Mouse (Mus musculus) frontal cortex, adult 2 months (tissue): ENCODE measurements at regions not wholly inside any gene's neighbourhood (a gene's known extent, or its start where the extent isn't known, plus 50 kb on each side); places are given as distances from the start of the nearest gene placed in this dataset.

Source experiments
- DNase-seq, 2 experiments: peaks; one replicate each; pipeline ENCODE4 v3.0.0; 2022; ENCODE audit warnings: low spot score in 1 of 2; ENCODE audit errors: extremely low spot score in 1 of 2

DNA sequence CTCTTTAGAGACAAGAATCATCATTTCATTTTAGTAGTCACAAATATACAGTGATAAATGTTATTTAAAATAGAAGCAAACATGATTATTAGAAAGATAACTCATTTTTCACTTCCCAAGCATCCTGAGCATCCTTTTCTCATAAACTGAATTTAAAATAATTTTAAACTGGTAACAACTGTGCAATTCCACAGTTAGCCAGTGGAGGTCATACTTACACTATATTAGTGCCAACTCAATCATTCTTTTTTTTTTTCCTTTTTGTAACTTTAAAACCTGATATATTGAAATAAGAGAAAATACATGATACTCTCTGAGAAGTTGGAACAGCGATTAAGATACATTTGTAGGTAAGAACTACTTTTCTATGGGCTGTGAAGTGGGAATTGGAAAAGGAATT lies 113.2 kb upstream of the Gm17509 start:
- DNase-seq = peak in 1 of 2 experiments; percentile 59

DNA sequence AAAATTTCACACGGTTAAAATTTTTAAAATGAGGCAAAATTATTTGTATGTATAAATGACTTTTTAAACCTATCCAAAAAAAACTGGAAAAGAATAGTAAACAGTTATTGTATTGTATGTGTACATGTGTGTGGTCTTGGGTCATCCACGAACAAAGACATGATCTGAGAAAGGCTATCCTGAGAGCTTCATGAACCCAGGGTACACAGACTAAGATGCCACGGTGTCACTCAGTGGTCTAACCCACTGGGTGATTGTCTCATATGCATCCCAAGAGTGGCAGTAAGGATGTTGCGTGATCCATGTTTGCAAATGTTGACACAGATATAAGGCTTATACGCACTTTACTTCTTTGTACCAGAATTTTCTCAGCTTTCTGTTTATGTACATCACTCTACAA lies 113.7 kb upstream of the Gm17509 start:
- DNase-seq = no peak

DNA sequence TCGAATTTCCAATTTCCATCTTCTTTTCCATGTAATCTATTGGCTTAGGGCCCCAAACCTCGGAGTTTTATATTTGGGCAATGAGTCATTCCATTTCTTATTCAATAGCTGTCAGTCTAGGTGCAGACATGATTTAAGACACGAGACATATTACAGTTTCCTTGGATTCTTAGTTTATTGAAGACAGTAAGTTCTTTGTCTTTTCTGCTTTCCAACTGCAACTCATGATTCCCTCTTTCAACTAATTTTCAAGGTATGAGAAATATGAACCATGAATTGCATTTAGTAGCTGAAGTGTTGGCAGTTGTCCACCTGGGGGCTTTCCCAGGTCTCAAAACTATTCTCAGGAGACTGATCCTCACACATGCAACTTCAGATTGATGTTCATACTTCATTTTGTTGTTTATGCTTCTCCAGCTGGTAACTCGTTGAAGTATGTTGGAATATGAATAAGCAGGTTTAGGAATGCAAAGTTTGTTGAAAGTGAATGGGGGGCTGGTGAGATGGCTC lies 160.3 kb upstream of the Gm17509 start:
- DNase-seq = no peak

DNA sequence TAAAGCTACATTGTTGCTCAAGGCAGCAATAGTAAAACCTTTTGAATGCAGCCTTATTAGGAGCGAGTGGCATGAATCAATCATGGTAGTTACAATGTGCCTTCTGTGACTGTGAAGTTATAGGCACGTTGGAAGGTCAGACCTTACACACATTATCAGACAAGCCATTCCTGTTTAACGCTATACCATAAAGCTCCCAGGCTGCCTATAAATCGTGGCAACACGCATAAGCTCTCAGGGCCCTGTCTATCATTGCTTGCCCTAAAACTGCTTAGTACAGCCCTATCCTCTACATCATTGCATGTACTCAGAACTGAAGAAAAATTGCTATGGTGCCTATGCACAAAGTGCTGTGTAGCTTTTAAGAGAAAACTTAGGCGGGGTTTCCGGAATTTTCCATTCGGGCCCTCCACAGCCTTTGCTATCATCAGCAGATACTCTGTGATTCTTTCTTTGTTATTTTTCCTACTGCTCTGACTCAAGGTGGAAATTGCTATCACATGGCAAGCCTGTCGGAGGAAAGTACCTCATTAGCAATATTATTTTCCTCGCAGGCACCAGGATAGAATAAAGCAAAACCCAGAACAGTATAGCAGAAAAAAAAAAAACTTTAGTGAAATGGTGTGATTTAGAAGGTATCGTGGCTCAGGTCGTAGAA lies 162.7 kb upstream of the Gm17509 start:
- no peak for DNase-seq

DNA sequence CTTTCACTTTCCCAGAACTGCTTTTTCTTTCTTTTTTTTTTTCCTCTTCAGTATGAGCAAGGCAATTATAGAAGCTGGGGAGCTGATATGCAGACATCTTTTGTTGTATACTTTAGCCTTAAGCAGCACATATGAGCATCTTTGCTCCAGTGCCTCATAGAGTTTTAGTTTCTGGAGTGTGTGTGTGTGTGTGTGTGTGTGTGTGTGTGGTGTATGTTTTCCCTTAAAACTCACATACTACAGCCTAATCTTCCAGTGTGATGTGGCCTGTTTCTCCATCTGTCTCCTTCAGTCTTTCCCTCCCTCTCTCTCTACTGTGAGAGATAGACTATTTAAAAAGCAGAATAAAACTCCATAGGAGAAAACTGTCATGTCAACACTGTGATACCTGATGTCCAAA lies 169.4 kb upstream of the Gm17509 start:
- no peak for DNase-seq

DNA sequence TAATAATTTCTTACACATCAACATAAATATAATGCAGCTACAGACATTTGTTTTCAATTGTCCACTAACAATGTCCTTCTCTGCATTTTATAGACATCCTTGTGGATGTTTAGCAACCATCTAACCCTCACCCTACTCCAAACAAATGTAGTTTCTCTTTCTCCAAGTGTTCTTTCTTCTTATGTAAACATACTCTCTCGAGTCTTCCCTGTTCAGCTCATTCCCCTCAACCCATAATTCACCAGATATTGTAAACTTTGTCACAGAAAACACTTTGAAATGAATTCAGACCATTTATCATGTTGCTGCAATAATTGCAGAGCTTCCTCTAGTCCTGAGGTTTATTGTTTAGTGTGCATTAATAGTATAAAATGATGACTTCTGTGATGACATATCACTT lies 172.6 kb upstream of the Gm17509 start:
- DNase-seq = no peak

DNA sequence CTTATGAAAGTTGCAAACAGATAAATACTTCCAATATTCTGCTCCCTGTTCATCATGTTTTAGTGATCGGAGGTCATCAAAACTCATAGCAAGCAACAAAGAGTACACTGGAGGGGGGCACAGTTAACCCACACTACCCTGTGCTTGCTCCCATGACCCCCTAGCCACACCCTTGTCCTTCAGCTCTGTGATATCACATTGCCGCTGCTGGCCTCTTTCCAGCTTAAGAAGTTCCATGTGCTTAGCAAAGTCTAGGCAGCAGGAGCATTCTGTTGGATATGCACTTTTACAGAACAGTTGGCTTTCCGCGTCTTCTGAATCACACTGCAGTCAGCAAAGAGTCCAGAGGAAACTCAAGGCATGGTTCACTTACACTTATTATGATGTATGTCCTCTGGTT lies 180.4 kb upstream of the Gm17509 start:
- DNase-seq = peak in 1 of 2 experiments; percentile 17

DNA sequence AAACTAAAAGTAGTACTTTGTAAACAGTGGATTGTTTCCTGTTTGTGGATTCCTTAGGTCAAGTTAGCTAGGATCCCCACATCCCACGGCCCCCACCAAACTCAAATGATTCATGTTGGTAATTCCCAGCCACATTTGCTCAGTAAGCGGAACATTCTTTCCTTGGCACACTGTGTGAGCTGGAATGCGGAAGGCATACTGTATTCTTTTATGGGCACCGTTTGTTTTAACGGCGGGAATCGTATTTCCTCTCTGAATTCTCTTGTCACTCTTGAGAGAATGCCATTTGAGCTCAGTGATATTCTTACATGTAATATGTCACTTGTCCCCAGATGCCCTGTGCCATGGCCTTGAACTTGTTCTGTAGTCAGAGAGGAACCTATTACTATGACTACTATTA lies 189.1 kb upstream of the Gm17509 start:
- DNase-seq = no peak

DNA sequence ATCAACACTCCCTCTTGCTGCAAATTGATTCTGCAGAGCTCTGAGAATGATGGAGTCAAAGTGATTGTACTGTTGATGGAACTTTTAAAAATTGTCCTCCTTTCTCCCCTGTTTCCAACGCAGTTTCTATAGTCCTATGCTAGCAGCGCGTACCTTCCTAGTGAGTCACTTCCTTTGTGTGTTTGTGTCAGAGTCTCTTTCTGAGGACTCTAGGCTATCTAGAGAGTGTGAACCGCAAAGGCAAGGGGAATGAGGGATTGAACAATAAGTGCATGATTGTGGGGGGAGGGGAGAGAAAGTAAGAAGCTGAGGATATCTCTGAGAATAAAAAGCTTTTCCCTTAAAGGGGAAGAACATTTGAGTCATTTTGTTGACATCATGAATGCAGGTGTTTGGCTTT lies 188.5 kb upstream of the Hcn1 start:
- DNase-seq = no peak

DNA sequence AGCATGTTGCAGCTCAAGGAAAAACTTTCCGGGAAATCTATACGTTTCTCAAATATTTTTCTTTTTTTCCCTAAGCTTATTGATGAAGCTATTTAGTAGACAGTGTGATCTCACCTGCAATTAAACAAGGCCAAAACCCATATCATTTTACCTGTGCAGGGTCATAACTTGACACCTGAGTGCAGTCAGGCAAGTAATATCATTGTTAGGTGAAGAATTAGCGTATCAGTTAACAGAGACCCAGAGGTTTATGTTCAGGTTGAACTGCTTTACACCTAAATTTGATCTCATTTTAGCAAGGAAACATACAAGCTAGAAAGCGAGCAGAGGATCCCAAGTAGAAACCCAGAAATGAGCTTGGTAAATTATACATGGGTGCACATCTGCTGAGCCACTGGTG lies 178.6 kb upstream of the Hcn1 start:
- DNase-seq = no peak

DNA sequence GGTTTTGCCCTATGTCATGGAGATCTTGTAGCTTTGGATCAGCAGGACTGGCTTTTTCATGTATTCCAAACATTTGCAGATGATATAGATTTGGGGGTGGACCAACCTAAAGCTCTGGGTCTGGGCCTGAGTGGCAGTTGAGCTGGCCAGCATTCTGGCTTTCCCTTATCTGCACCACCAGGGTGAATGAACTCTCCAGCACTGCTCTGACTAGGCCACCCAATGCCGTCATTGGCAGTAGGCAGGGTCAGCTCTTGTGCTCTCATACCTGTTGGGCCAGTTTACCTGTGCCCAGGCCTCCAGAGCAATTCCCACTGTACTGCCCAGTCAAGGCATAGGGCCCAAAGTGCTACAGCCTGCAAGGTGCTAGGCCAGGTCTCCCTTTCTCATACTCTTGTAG lies 177.1 kb upstream of the Hcn1 start:
- no peak for DNase-seq

DNA sequence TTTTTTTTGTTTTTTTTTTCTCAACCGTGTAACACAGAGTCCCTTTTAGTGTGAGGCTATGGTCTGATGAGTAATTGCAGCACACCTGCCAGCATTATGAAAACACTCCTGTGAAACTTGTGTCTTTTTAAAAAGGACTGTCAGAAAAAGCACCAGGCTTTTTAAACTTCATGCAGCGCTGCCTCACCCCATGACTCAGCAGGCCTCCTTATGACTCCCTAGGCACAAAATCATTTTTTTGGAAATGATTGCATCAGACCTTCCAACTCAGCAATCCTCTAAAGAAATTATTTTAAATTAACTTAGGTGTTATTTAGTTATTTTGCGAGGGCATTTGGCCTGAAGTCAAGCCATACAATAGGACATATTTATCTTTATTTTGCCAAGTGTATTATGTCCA lies 134.7 kb upstream of the Hcn1 start:
- DNase-seq = peak in 1 of 2 experiments; percentile 19

DNA sequence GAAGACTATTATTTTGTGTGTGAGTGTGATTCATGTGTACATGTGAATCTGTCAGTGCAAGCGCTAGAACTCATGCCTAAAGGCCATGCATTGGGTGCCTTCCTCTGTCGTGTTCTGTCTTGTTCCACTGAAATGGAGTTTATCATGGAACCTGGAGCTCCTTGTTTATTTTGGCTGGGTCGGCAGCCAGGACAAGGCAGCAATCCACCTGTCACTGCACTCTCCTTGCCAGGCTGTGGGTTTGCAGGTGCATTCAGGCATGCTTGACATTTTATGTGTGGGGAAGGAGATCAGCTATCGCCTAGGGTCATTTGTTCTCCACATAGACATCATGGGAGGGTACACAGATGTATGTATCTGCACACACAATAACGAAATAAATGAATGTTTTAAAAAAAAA lies 129.4 kb upstream of the Hcn1 start:
- no peak for DNase-seq

DNA sequence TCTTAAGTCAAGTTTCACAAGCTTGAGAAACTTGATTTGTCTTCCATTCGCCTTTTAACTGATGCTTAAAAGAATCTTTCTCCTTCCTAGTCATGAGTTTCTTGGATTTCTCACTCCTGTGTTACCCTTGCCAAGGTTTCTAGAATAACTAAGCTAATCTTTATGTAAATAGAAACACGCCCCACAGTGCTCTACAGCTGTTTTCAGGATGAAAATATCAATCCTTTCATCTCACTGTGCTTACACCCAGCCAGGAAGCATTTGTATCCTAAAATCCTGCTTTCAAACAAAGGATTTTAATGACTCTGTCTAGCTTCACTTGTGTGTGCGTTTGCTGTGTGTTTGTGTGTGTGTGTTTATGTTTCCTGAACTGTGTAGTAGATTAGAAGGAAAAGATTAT lies 119.5 kb upstream of the Hcn1 start:
- peak in 1 of 2 experiments; percentile 7 for DNase-seq

DNA sequence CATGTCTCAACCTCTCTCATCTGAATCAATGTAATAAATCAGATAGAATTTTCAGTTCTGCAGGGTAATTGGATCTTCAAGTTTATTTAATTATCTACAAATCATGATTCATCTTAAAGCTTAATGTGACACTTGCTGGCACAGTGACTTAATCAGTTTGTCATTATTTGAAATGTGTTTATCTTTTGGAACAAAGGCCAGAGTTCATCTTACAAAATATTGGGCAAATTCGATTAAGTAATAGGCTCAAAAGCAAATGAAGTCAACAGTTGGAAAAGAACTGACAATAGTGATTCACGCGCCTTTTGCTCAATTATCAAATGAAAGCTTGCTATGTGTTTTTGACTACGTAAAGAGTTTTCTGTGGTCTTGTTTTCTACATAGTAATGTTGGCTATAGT lies 93.4 kb upstream of the Hcn1 start:
- no peak for DNase-seq

DNA sequence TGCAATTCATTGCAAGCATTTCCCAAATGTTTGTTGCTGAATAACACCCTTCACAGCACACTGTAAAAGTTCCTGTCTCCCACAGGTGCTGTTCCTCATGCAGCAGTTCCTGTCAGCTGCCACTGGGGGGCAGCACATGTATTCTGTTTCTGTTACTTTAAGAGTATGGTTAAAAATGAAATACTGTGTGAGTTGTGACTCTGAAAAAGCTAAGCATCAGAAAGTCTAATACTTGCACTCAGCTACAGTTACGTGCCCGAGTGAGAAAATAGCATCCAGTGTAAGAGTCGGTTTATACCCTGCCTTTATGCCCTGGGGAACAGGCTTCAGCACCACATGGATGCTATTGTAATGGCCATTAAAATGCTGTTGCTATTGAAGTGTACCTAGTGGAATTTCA lies 52.0 kb upstream of the Hcn1 start:
- peak; percentile 4 to 74 for DNase-seq
